Mouse (Mus musculus) erythroblast, embryonic 14.5 days (primary cell): ENCODE measurements around the gene Wap. TPM values are rescaled to one million over a fixed set of nuclear protein-coding genes. Genes with fewer than 3 reads are reported as not detected.

Experiments used
- H3K27me3 ChIP-seq: 2 replicates; pipeline ENCODE4 v1.6.1; 2012; ENCODE audit warnings: inconsistent platforms; ENCODE audit not compliant: control insufficient read depth
- H3K36me3 ChIP-seq: 2 replicates; pipeline ENCODE4 v1.6.1; 2012; ENCODE audit warnings: mild to moderate bottlenecking, inconsistent platforms; ENCODE audit not compliant: control insufficient read depth
- H3K4me1 ChIP-seq: 2 replicates; pipeline ENCODE4 v1.6.1; 2012; ENCODE audit warnings: inconsistent platforms; ENCODE audit not compliant: control insufficient read depth
- H3K4me3 ChIP-seq: replicated peaks from 2 replicates; pipeline ENCODE3; 2012; ENCODE audit warnings: moderate library complexity, mild to moderate bottlenecking, inconsistent platforms
- H3K9me3 ChIP-seq: 2 replicates; pipeline ENCODE4 v1.6.1; 2012; ENCODE audit warnings: low read length, inconsistent platforms, mixed read lengths; ENCODE audit not compliant: control insufficient read depth
- GATA1 ChIP-seq: IDR thresholded peaks from 2 replicates; pipeline ENCODE4 v1.6.1; 2012; ENCODE audit warnings: low read length, inconsistent platforms, mixed read lengths
- TAL1 ChIP-seq: IDR thresholded peaks from 3 replicates; pipeline ENCODE4 v1.6.1; 2012; ENCODE audit warnings: low read length, inconsistent platforms, mixed read lengths
- polyA plus RNA-seq: library from polyadenylated mRNA; stranded (reverse); fragments of >175 nt; gene quantifications from 2 replicates; pipeline ENCODE4 v1.2.3, GENCODE M21; 2012

The Wap gene
- polyA plus RNA-seq, 1 experiment = not detected

DNA sequence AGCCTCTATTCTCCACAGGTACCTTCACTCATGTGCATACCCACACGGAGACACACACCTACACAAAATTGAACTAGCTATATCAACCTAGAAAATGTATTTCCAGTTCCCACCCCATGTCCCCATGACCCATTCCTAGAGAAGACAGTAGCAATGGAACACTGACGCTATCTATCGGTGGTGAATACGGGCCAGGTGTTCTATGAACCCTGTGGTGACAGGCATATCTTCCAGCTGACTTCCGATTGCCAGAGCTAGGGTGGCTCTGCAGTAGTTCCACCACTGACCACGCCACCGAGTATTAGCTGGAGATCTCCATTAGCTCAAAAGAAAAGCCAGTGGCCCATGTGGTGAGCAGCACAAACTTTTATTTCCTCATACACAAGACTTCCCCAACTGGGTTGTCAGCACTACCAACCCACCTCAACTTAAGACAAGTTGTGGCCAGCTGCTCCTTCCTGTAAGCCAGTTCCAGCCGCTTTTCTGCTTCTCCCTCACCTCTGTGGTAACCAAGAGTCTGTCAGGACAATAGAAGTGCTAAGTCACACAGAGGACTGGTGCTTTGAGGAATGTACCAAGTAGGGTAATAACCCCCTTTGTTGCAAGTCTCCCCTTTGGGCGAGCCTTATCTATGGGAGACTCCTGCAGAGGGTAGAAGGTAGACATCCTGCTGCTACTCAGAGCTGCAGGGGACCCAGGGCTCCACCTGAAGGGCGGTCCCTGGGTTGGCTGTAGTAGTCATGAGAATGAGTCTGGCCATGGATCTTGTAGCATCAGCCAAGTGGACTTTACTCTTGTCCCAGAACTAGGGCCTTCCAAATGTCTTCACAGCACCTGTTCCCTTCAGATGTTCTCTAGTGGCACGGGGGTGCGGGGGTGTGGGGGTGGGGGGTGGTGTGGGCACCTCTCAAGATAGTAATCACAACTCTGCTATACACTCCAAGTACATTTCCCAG is 22.9 kb downstream of the Wap start:
- Histone ChIP-seq H3K36me3 (peaks cover 95% of the 10 kb centered on the region), H3K4me1 (peaks cover 3% of the 10 kb centered on the region), H3K9me3 (no peaks in the 10 kb centered on the region), H3K27me3 (no peaks in the 10 kb centered on the region), H3K4me3 (no peak overlapping the region)
- TF ChIP-seq TAL1 (no peak), GATA1 (no peak)

GRCm38 (mm10) chr11:6605491-6606399 is 32.7 kb downstream of the Wap start, which contains the start of gene Nacad:
TSS of gene Nacad (minus strand) at chr11:6606053.
- Histone ChIP-seq H3K27me3 (peaks cover 62% of the 10 kb centered on the region), H3K36me3 (peaks cover 6% of the 10 kb centered on the region), H3K4me1 (peaks cover 34% of the 10 kb centered on the region), H3K4me3 (no peak within 1 kb of the TSS), H3K9me3 (no peaks in the 10 kb centered on the region; the same call in 1 of the 2 replicates)
- TF ChIP-seq GATA1 = no peak
- TF ChIP-seq TAL1 = no peak

- H3K4me3 ChIP-seq = no peak overlapping the region
- TF ChIP-seq GATA1 (no peak), TAL1 (no peak)
These were observed 33.4 kb downstream of the Wap start for GRCm38 (mm10) chr11:6605021-6605481.

DNA sequence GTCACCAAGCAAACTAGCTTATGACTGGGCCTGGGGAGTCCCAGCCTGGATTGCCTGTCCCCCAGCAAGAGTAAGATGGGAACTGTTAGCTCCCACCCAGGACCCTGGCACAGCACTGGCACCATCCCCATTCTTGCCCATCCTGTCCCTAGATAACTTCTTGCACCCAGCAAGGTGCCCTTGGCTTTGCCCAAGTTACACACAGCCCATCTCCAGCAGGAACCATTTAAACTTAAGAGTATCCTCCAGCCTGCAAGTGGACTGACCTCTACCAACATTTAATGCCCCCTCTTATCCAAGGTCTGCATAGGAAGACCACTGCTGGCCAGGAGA is 33.9 kb downstream of the Wap start:
- TF ChIP-seq GATA1 (no peak), TAL1 (no peak)
- H3K9me3 ChIP-seq = no peaks in the 10 kb centered on the region; the same call in 1 of the 2 replicates
- peaks cover 62% of the 10 kb centered on the region for H3K27me3 ChIP-seq
- no peaks in the 10 kb centered on the region for H3K36me3 ChIP-seq
- no peak overlapping the region for H3K4me3 ChIP-seq
- peaks cover 46% of the 10 kb centered on the region for H3K4me1 ChIP-seq

More at GRCm38 (mm10) chr11:6605021-6605481, 33.4 kb downstream of the Wap start:
- Histone ChIP-seq H3K9me3 (no peaks in the 10 kb centered on the region; the same call in 1 of the 2 replicates), H3K27me3 (peaks cover 62% of the 10 kb centered on the region), H3K36me3 (no peaks in the 10 kb centered on the region), H3K4me1 (peaks cover 41% of the 10 kb centered on the region)

DNA sequence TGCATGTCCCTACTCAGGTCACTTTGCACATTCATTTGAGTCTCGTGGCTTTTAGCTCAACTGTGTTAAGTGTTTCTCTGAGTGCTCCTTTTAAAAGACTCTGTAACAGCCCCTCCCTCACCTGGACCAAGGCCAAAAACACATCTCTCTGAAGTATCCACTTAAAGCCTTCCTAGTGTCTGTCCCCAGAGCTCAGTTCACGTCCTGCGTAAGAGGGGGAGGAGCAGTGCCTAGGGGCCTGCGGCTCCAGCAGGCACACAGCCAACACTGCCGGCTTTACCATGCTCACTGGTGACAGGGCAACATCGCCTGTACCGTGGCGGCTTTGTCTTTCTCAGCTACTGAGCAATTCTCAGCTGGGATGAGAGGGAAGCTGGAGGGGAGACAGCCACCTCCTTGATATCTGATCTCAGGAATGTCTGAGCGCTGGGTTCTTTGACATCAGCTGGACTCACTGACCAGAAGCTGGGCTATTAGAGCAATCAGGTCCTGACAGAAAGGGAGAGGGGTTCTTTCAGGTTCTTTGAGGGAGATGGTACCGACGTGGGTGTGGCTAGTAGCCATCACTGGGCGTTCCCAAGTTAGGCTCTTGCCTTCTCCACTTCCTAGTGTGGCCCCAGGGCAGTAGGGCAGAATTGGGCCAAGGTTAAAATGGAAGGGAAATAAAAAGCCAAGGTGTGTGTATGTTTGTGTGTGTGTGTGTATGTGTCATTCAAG is 34.4 kb downstream of the Wap start:
- Histone ChIP-seq H3K36me3 (peaks cover 1% of the 10 kb centered on the region), H3K27me3 (peaks cover 62% of the 10 kb centered on the region), H3K4me3 (no peak overlapping the region), H3K4me1 (peaks cover 51% of the 10 kb centered on the region), H3K9me3 (no peaks in the 10 kb centered on the region; the same call in 1 of the 2 replicates)
- no peak for TF ChIP-seq TAL1

- no peak for TF ChIP-seq TAL1
- no peak for TF ChIP-seq GATA1
- Histone ChIP-seq H3K27me3 (peaks cover 62% of the 10 kb centered on the region), H3K9me3 (no peaks in the 10 kb centered on the region; the same call in 1 of the 2 replicates), H3K36me3 (peaks cover 10% of the 10 kb centered on the region), H3K4me3 (no peak overlapping the region), H3K4me1 (peaks cover 59% of the 10 kb centered on the region)
These were observed 35.2 kb downstream of the Wap start for GRCm38 (mm10) chr11:6603224-6603623.

- Histone ChIP-seq H3K9me3 (no peaks in the 10 kb centered on the region; the same call in 1 of the 2 replicates), H3K36me3 (peaks cover 15% of the 10 kb centered on the region), H3K4me3 (no peak overlapping the region), H3K27me3 (peaks cover 62% of the 10 kb centered on the region), H3K4me1 (peaks cover 65% of the 10 kb centered on the region)
- TF ChIP-seq GATA1 (no peak), TAL1 (no peak)
These were observed 35.8 kb downstream of the Wap start for GRCm38 (mm10) chr11:6602662-6603061.
